Mouse (Mus musculus): ENCODE results near the gene Qprt. TPM values are rescaled to one million over a fixed set of nuclear protein-coding genes. Genes with fewer than 3 reads are reported as not detected.

Qprt gene
- polyA plus RNA-seq, 2 experiments, result 4.3 to 6.0 TPM

- H3K27ac ChIP-seq (replicated peaks; ENCODE audit: low read depth, low read length), result no peak overlapping the region
- no peaks in the 10 kb centered on the region for H3K36me3 ChIP-seq (ENCODE audit: control insufficient read depth, insufficient read depth, low read length)
- no peak overlapping the region for H3K9ac ChIP-seq (ENCODE audit: low read depth, low read length, severe bottlenecking)
- no peak overlapping the region for H3K4me2 ChIP-seq (replicated peaks; ENCODE audit: low read depth, low read length, severe bottlenecking)
- 79% methylated on average over 4 of the region's 4 CpGs for WGBS
- H3K9me3 ChIP-seq (ENCODE audit: control insufficient read depth, low read length), result no peaks in the 10 kb centered on the region
- TF ChIP-seq POLR2A (IDR thresholded peaks at IDR 0.05; ENCODE audit: borderline replicate concordance, extremely low read depth, insufficient read depth, insufficient read length), result no peak
- no peak overlapping the region for H3K4me3 ChIP-seq (replicated peaks; ENCODE audit: low read length)
- DNase-seq (ENCODE audit: low spot score), result no peak
- no peaks in the 10 kb centered on the region for H3K4me1 ChIP-seq (ENCODE audit: control insufficient read depth, insufficient read depth, low read length)
- no peak for ATAC-seq (ENCODE audit: low FRiP score, low read depth)
- H3K27me3 ChIP-seq (ENCODE audit: control insufficient read depth, insufficient read depth, low read length), result no peaks in the 10 kb centered on the region
Measured at GRCm38 (mm10) chr7:127157548-127157947, 35.5 kb upstream of the Qprt start.

- Histone ChIP-seq H3K36me3 (ENCODE audit: control insufficient read depth, insufficient read depth, low read length) (no peaks in the 10 kb centered on the region), H3K4me1 (ENCODE audit: control insufficient read depth, insufficient read depth, low read length) (no peaks in the 10 kb centered on the region), H3K9me3 (ENCODE audit: control insufficient read depth, low read length) (no peaks in the 10 kb centered on the region), H3K4me2 (replicated peaks; ENCODE audit: low read depth, low read length, severe bottlenecking) (no peak overlapping the region), H3K9ac (ENCODE audit: low read depth, low read length, severe bottlenecking) (no peak overlapping the region), H3K27me3 (ENCODE audit: control insufficient read depth, insufficient read depth, low read length) (no peaks in the 10 kb centered on the region), H3K27ac (replicated peaks; ENCODE audit: low read depth, low read length) (no peak overlapping the region), H3K4me3 (replicated peaks; ENCODE audit: low read length) (no peak overlapping the region)
- WGBS, result 89% methylated on average over 3 of the region's 3 CpGs
- DNase-seq (ENCODE audit: low spot score) (no peak), ATAC-seq (ENCODE audit: low FRiP score, low read depth) (no peak)
- TF ChIP-seq POLR2A (IDR thresholded peaks at IDR 0.05; ENCODE audit: borderline replicate concordance, extremely low read depth, insufficient read depth, insufficient read length), result no peak
Measured at GRCm38 (mm10) chr7:127153477-127153876, 31.5 kb upstream of the Qprt start.

DNA sequence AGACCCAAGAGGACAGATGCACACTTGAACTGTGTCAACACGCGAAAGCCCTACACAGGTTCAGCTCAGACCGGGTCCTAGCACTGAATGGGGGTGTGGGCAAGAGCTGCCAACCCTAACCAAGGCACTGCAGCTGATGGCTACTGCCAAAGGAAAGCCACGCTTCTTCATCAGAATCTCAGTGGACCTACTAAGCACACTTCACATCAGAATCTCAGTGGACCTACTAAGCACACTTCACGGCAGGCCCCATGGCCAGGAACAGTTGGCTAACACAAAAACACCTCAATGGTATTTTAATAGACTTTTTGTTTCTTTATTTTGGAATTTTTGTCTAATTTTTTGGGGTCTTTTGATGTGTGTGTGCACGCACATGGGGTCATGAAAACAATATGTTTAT lies 30.4 kb upstream of the Qprt start:
- DNase-seq (ENCODE audit: low spot score) (no peak), ATAC-seq (ENCODE audit: low FRiP score, low read depth) (no peak)
- H3K4me1 ChIP-seq (ENCODE audit: control insufficient read depth, insufficient read depth, low read length), result no peaks in the 10 kb centered on the region
- no peak overlapping the region for H3K27ac ChIP-seq (replicated peaks; ENCODE audit: low read depth, low read length)
- no peak overlapping the region for H3K4me2 ChIP-seq (replicated peaks; ENCODE audit: low read depth, low read length, severe bottlenecking)
- no peaks in the 10 kb centered on the region for H3K36me3 ChIP-seq (ENCODE audit: control insufficient read depth, insufficient read depth, low read length)
- H3K9me3 ChIP-seq (ENCODE audit: control insufficient read depth, low read length), result no peaks in the 10 kb centered on the region
- no peaks in the 10 kb centered on the region for H3K27me3 ChIP-seq (ENCODE audit: control insufficient read depth, insufficient read depth, low read length)
- H3K4me3 ChIP-seq (replicated peaks; ENCODE audit: low read length), result no peak overlapping the region
- WGBS, result 90% methylated on average over 6 of the region's 6 CpGs
- no peak overlapping the region for H3K9ac ChIP-seq (ENCODE audit: low read depth, low read length, severe bottlenecking)
- no peak for TF ChIP-seq POLR2A (IDR thresholded peaks at IDR 0.05; ENCODE audit: borderline replicate concordance, extremely low read depth, insufficient read depth, insufficient read length)

DNA sequence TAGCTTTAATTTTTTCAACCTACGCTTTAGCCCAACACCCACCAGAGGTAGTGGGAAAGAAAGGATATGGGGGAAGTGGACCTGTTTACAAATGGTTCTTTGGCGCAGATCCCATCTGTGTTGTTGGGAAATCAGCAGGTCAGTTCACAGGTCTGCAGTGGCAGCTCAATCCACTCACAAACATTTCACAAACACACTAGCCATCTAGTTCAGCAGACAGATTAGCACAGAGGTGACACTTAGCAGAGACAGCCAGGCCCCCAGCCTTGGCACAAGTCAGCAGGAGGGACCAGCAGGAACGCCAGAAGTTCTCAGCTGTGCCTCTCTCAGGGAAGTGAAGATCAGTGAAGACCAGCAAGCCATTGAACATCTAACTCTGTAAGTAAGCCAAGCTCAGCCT lies 25.9 kb upstream of the Qprt start:
- no peak overlapping the region for H3K4me2 ChIP-seq (replicated peaks; ENCODE audit: low read depth, low read length, severe bottlenecking)
- H3K27me3 ChIP-seq (ENCODE audit: control insufficient read depth, insufficient read depth, low read length), result no peaks in the 10 kb centered on the region
- H3K27ac ChIP-seq (replicated peaks; ENCODE audit: low read depth, low read length), result no peak overlapping the region
- H3K9me3 ChIP-seq (ENCODE audit: control insufficient read depth, low read length), result no peaks in the 10 kb centered on the region
- DNase-seq (ENCODE audit: low spot score) (no peak), ATAC-seq (ENCODE audit: low FRiP score, low read depth) (no peak)
- 61% methylated on average over 3 of the region's 3 CpGs for WGBS
- no peaks in the 10 kb centered on the region for H3K4me1 ChIP-seq (ENCODE audit: control insufficient read depth, insufficient read depth, low read length)
- H3K4me3 ChIP-seq (replicated peaks; ENCODE audit: low read length), result no peak overlapping the region
- TF ChIP-seq POLR2A (IDR thresholded peaks at IDR 0.05; ENCODE audit: borderline replicate concordance, extremely low read depth, insufficient read depth, insufficient read length), result no peak
- no peak overlapping the region for H3K9ac ChIP-seq (ENCODE audit: low read depth, low read length, severe bottlenecking)
- no peaks in the 10 kb centered on the region for H3K36me3 ChIP-seq (ENCODE audit: control insufficient read depth, insufficient read depth, low read length)

DNA sequence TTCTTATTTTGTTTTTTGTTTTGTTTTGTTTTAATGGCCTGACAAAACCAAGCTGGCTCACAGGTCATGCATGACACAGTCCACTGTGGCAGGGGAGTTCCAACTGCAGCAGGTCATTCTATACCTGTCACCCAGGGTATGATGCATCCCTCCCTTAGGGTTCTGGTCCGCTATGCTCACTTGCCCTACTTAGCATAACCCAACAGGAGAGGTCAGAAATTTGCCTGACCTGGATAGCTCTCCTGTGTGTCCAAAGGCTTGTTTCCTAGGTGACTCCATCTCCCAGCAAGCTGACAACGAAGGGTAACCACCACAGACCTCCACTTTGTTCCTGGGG lies 24.2 kb upstream of the Qprt start:
- Histone ChIP-seq H3K27me3 (ENCODE audit: control insufficient read depth, insufficient read depth, low read length) (no peaks in the 10 kb centered on the region), H3K9me3 (ENCODE audit: control insufficient read depth, low read length) (no peaks in the 10 kb centered on the region), H3K4me2 (replicated peaks; ENCODE audit: low read depth, low read length, severe bottlenecking) (no peak overlapping the region), H3K27ac (replicated peaks; ENCODE audit: low read depth, low read length) (no peak overlapping the region), H3K9ac (ENCODE audit: low read depth, low read length, severe bottlenecking) (no peak overlapping the region), H3K36me3 (ENCODE audit: control insufficient read depth, insufficient read depth, low read length) (no peaks in the 10 kb centered on the region), H3K4me1 (ENCODE audit: control insufficient read depth, insufficient read depth, low read length) (no peaks in the 10 kb centered on the region), H3K4me3 (replicated peaks; ENCODE audit: low read length) (no peak overlapping the region)
- ATAC-seq (ENCODE audit: low FRiP score, low read depth), result no peak
- TF ChIP-seq POLR2A (IDR thresholded peaks at IDR 0.05; ENCODE audit: borderline replicate concordance, extremely low read depth, insufficient read depth, insufficient read length), result no peak
- DNase-seq (ENCODE audit: low spot score), result no peak
- 76% methylated on average over 2 of the region's 2 CpGs for WGBS

Measured in limb, embryonic 14.5 days (tissue).